Mouse (Mus musculus): ENCODE measurements around the gene Hist1h2ac. TPM values are rescaled to one million over a fixed set of nuclear protein-coding genes. Genes with fewer than 3 reads are reported as not detected.

The Hist1h2ac gene
- polyA plus RNA-seq, 1 experiment = 0.59 TPM

Other genes starting within 250 kb of the Hist1h2ac start
- not detected in 2 replicates for gene Btn1a1, start 218.0 kb downstream of the Hist1h2ac start, polyA plus RNA-seq (2012; ENCODE audit: insufficient read depth, insufficient read length, missing spikeins)
- not detected in 2 replicates for gene Btn2a2, start 195.1 kb downstream of the Hist1h2ac start, polyA plus RNA-seq (2012; ENCODE audit: insufficient read depth, insufficient read length, missing spikeins)
- gene Hist1h4h, start 152.9 kb downstream of the Hist1h2ac start, polyA plus RNA-seq (2012; ENCODE audit: insufficient read depth, insufficient read length, missing spikeins) = 69.6 and 128 TPM in 2 replicates
- not detected in 2 replicates for gene Hist1h2af, start 150.0 kb downstream of the Hist1h2ac start, polyA plus RNA-seq (2012; ENCODE audit: insufficient read depth, insufficient read length, missing spikeins)
- gene Hist1h3g, start 148.5 kb downstream of the Hist1h2ac start, polyA plus RNA-seq (2012; ENCODE audit: insufficient read depth, insufficient read length, missing spikeins) = not detected in 2 replicates
- gene Hist1h2bh, start 140.6 kb downstream of the Hist1h2ac start, polyA plus RNA-seq (2012; ENCODE audit: insufficient read depth, insufficient read length, missing spikeins) = 1.7 and 2.3 TPM in 2 replicates
- not detected in 2 replicates for gene Hist1h3f, start 139.9 kb downstream of the Hist1h2ac start, polyA plus RNA-seq (2012; ENCODE audit: insufficient read depth, insufficient read length, missing spikeins)
- not detected in 2 replicates for gene Hist1h4f, start 132.3 kb downstream of the Hist1h2ac start, polyA plus RNA-seq (2012; ENCODE audit: insufficient read depth, insufficient read length, missing spikeins)
- 0.24 and 1.1 TPM in 2 replicates for gene Hist1h1d, start 130.7 kb downstream of the Hist1h2ac start, polyA plus RNA-seq (2012; ENCODE audit: insufficient read depth, insufficient read length, missing spikeins)
- 2.8 and 2.9 TPM in 2 replicates for gene Hist1h3e, start 121.6 kb downstream of the Hist1h2ac start, polyA plus RNA-seq (2012; ENCODE audit: insufficient read depth, insufficient read length, missing spikeins)
- not detected in 2 replicates for gene Hist1h2ae, start 112.7 kb downstream of the Hist1h2ac start, polyA plus RNA-seq (2012; ENCODE audit: insufficient read depth, insufficient read length, missing spikeins)
- not detected in 2 replicates for gene Hist1h2bg, start 112.6 kb downstream of the Hist1h2ac start, polyA plus RNA-seq (2012; ENCODE audit: insufficient read depth, insufficient read length, missing spikeins)
- gene Hist1h2bf, start 109.8 kb downstream of the Hist1h2ac start, polyA plus RNA-seq (2012; ENCODE audit: insufficient read depth, insufficient read length, missing spikeins) = 4.4 TPM in 1 of 2 replicates, not detected in the other
- not detected in 2 replicates for gene Hist1h2ad, start 109.6 kb downstream of the Hist1h2ac start, polyA plus RNA-seq (2012; ENCODE audit: insufficient read depth, insufficient read length, missing spikeins)
- gene Hist1h3d, start 108.2 kb downstream of the Hist1h2ac start, polyA plus RNA-seq (2012; ENCODE audit: insufficient read depth, insufficient read length, missing spikeins) = 1.1 and 2.5 TPM in 2 replicates
- gene Hist1h4d, start 102.3 kb downstream of the Hist1h2ac start, polyA plus RNA-seq (2012; ENCODE audit: insufficient read depth, insufficient read length, missing spikeins) = not detected in 2 replicates
- 8.2 and 13.8 TPM in 2 replicates for gene Hist1h2be, start 62.8 kb downstream of the Hist1h2ac start, polyA plus RNA-seq (2012; ENCODE audit: insufficient read depth, insufficient read length, missing spikeins)
- 4.0 TPM in 2 replicates for gene Hist1h1e, start 61.4 kb downstream of the Hist1h2ac start, polyA plus RNA-seq (2012; ENCODE audit: insufficient read depth, insufficient read length, missing spikeins)
- gene Hist1h2bc, start 251 bp upstream of the Hist1h2ac start, polyA plus RNA-seq (2012; ENCODE audit: insufficient read depth, insufficient read length, missing spikeins) = 190 and 234 TPM in 2 replicates
- not detected in 2 replicates for gene Hist1h1t, start 11.9 kb upstream of the Hist1h2ac start, polyA plus RNA-seq (2012; ENCODE audit: insufficient read depth, insufficient read length, missing spikeins)
- 2.1 TPM in 1 of 2 replicates, not detected in the other for gene Hist1h4c, start 14.5 kb upstream of the Hist1h2ac start, polyA plus RNA-seq (2012; ENCODE audit: insufficient read depth, insufficient read length, missing spikeins)
- 30.2 and 34.3 TPM in 2 replicates for gene Hfe, start 26.9 kb upstream of the Hist1h2ac start, polyA plus RNA-seq (2012; ENCODE audit: insufficient read depth, insufficient read length, missing spikeins)
- gene Hist1h1c, start 54.9 kb upstream of the Hist1h2ac start, polyA plus RNA-seq (2012; ENCODE audit: insufficient read depth, insufficient read length, missing spikeins) = 112 and 175 TPM in 2 replicates
- not detected in 2 replicates for gene Hist1h3c, start 61.7 kb upstream of the Hist1h2ac start, polyA plus RNA-seq (2012; ENCODE audit: insufficient read depth, insufficient read length, missing spikeins)
- not detected in 2 replicates for gene Hist1h2bb, start 62.8 kb upstream of the Hist1h2ac start, polyA plus RNA-seq (2012; ENCODE audit: insufficient read depth, insufficient read length, missing spikeins)
- gene Hist1h2ab, start 67.2 kb upstream of the Hist1h2ac start, polyA plus RNA-seq (2012; ENCODE audit: insufficient read depth, insufficient read length, missing spikeins) = not detected in 2 replicates
- not detected in 2 replicates for gene Hist1h3b, start 68.3 kb upstream of the Hist1h2ac start, polyA plus RNA-seq (2012; ENCODE audit: insufficient read depth, insufficient read length, missing spikeins)
- gene Hist1h4b, start 73.1 kb upstream of the Hist1h2ac start, polyA plus RNA-seq (2012; ENCODE audit: insufficient read depth, insufficient read length, missing spikeins) = not detected in 2 replicates
- gene Hist1h4a, start 77.3 kb upstream of the Hist1h2ac start, polyA plus RNA-seq (2012; ENCODE audit: insufficient read depth, insufficient read length, missing spikeins) = not detected in 2 replicates
- gene Hist1h3a, start 78.4 kb upstream of the Hist1h2ac start, polyA plus RNA-seq (2012; ENCODE audit: insufficient read depth, insufficient read length, missing spikeins) = not detected in 2 replicates
- not detected in 2 replicates for gene Hist1h1a, start 79.7 kb upstream of the Hist1h2ac start, polyA plus RNA-seq (2012; ENCODE audit: insufficient read depth, insufficient read length, missing spikeins)
- gene Trim38, start 86.0 kb upstream of the Hist1h2ac start, polyA plus RNA-seq (2012; ENCODE audit: insufficient read depth, insufficient read length, missing spikeins) = not detected in 2 replicates
- not detected in 2 replicates for gene Slc17a2, start 123.0 kb upstream of the Hist1h2ac start, polyA plus RNA-seq (2012; ENCODE audit: insufficient read depth, insufficient read length, missing spikeins)
- not detected in 2 replicates for gene Slc17a3, start 155.5 kb upstream of the Hist1h2ac start, polyA plus RNA-seq (2012; ENCODE audit: insufficient read depth, insufficient read length, missing spikeins)
- gene Slc17a1, start 183.8 kb upstream of the Hist1h2ac start, polyA plus RNA-seq (2012; ENCODE audit: insufficient read depth, insufficient read length, missing spikeins) = not detected in 2 replicates
- gene Slc17a4, start 231.1 kb upstream of the Hist1h2ac start, polyA plus RNA-seq (2012; ENCODE audit: insufficient read depth, insufficient read length, missing spikeins) = not detected in 2 replicates